Mouse (Mus musculus) CD8-positive naive resting alpha-beta T cell, adult 57 days (primary cell): ENCODE measurements around the gene Chrnb4. TPM values are rescaled to one million over a fixed set of nuclear protein-coding genes. Genes with fewer than 3 reads are reported as not detected.

Experiments
- total RNA-seq: library from RNA; stranded (reverse); gene quantifications from one replicate; pipeline ENCODE4 v1.2.4, GENCODE M21; 2023

The Chrnb4 gene
- total RNA-seq, result not detected

GRCm38 (mm10) chr9:55048211-55048880 lies at the start of gene Chrnb4:
Gene Chrnb4 (minus strand): TSS chr9:55048779.

GRCm38 (mm10) chr9:55026275-55026663 lies 22.3 kb downstream of the Chrnb4 start, which contains the start of gene Chrna3:
Gene Chrna3 (minus strand): TSS chr9:55026562.

GRCm38 (mm10) chr9:54980674-54981073 lies 67.9 kb downstream of the Chrnb4 start, which contains the start of gene Chrna5:
Gene Chrna5 (plus strand): TSS chr9:54980880.

Other genes starting within 250 kb of the Chrnb4 start
- 35.9 TPM for gene Ireb2, start 185.0 kb downstream of the Chrnb4 start, total RNA-seq
- gene Hykk, start 131.5 kb downstream of the Chrnb4 start, total RNA-seq, result 0.98 TPM
- 75.1 TPM for gene Psma4, start 98.0 kb downstream of the Chrnb4 start, total RNA-seq
- gene AY074887, start 97.8 kb downstream of the Chrnb4 start, total RNA-seq, result not detected
- gene Chrna5, start 67.9 kb downstream of the Chrnb4 start, total RNA-seq, result not detected
- gene Chrna3, start 22.2 kb downstream of the Chrnb4 start, total RNA-seq, result not detected
- 25.6 TPM for gene Ube2q2, start 100.1 kb upstream of the Chrnb4 start, total RNA-seq
- gene Fbxo22, start 160.1 kb upstream of the Chrnb4 start, total RNA-seq, result 37.5 TPM